Mouse (Mus musculus) lung, postnatal 14 days (tissue): ENCODE results near the gene Pold1.
A peak's percentile ranks its signal among the peaks of the same experiment; 100 is the strongest.

ENCODE experiments used
- DNase-seq: peaks from one replicate; pipeline ENCODE4 v3.0.0; 2021

Pold1 gene

GRCm38 (mm10) chr7:44548497-44549087, at the start of gene Pold1:
TSS of gene Pold1 (minus strand) at chr7:44548849.
- DNase-seq, result peak; percentile 100

GRCm38 (mm10) chr7:44598336-44598735, 49.7 kb upstream of the Pold1 start:
- no peak for DNase-seq

- no peak for DNase-seq
These were observed 49.0 kb upstream of the Pold1 start for GRCm38 (mm10) chr7:44597666-44598065.

- DNase-seq, result no peak
These were observed 48.4 kb upstream of the Pold1 start for GRCm38 (mm10) chr7:44596996-44597538.

GRCm38 (mm10) chr7:44596051-44596450, 47.4 kb upstream of the Pold1 start:
- no peak for DNase-seq

GRCm38 (mm10) chr7:44595131-44595561, 46.5 kb upstream of the Pold1 start:
- no peak for DNase-seq

- DNase-seq, result no peak
These were observed 45.6 kb upstream of the Pold1 start for GRCm38 (mm10) chr7:44594291-44594690.

GRCm38 (mm10) chr7:44593775-44594174, 45.1 kb upstream of the Pold1 start:
- peak; percentile 88 for DNase-seq

- no peak for DNase-seq
These were observed 44.4 kb upstream of the Pold1 start for GRCm38 (mm10) chr7:44593051-44593450.

GRCm38 (mm10) chr7:44591348-44592116, 42.9 kb upstream of the Pold1 start:
- DNase-seq, result no peak

GRCm38 (mm10) chr7:44590402-44591347, 42.0 kb upstream of the Pold1 start, which contains the start of gene Kcnc3:
TSS of gene Kcnc3 (plus strand) at chr7:44590664.
- DNase-seq, result peak; percentile 84

GRCm38 (mm10) chr7:44589946-44590345, 41.3 kb upstream of the Pold1 start:
- no peak for DNase-seq

GRCm38 (mm10) chr7:44589149-44589548, 40.5 kb upstream of the Pold1 start:
- DNase-seq, result peak; percentile 78

GRCm38 (mm10) chr7:44588338-44588737, 39.7 kb upstream of the Pold1 start:
- no peak for DNase-seq

GRCm38 (mm10) chr7:44587676-44588075, 39.0 kb upstream of the Pold1 start:
- no peak for DNase-seq

GRCm38 (mm10) chr7:44586930-44587329, 38.3 kb upstream of the Pold1 start:
- peak; percentile 54 for DNase-seq

- no peak for DNase-seq
These were observed 37.9 kb upstream of the Pold1 start for GRCm38 (mm10) chr7:44586518-44586917.

GRCm38 (mm10) chr7:44585606-44586005, 37.0 kb upstream of the Pold1 start:
- DNase-seq, result no peak

- no peak for DNase-seq
These were observed 36.3 kb upstream of the Pold1 start for GRCm38 (mm10) chr7:44584921-44585320.

- no peak for DNase-seq
These were observed 35.7 kb upstream of the Pold1 start for GRCm38 (mm10) chr7:44584265-44584804.

GRCm38 (mm10) chr7:44583146-44583545, 34.5 kb upstream of the Pold1 start:
- DNase-seq, result peak; percentile 29

GRCm38 (mm10) chr7:44582709-44583108, 34.1 kb upstream of the Pold1 start:
- DNase-seq, result no peak

- DNase-seq, result no peak
These were observed 33.0 kb upstream of the Pold1 start for GRCm38 (mm10) chr7:44581637-44582036.
